In genomic region chr9:22811931-22812330, GRCm38 (mm10) we compare ENCODE assay signal across 21 mouse cellular contexts.
"Had no signal": no experiment of that assay in that cellular context is flagged by ENCODE, and none has a peak within 500 bp of the region (broad histone marks: within the 10 kb centered on the region; RNA-seq: fewer than 3 reads in every experiment).

No protein-coding gene starts in this region.

- H3K27me3 ChIP-seq: limb, embryonic 12.5 days; limb, embryonic 15.5 days; midbrain, embryonic 13.5 days; neural tube, embryonic 13.5 days had no signal

- DNase-seq: kidney, adult 18-20 months; kidney, adult 9 months; kidney, postnatal 14 days; kidney, postnatal 4 days; left cerebral cortex, postnatal 4 days; lung, embryonic 14.5 days; right cerebral cortex, postnatal 14 days; right cerebral cortex, postnatal 4 days; thymus, adult 2 months; thymus, postnatal 14 days; thymus, postnatal 4 days had no signal

- H3K9me3 ChIP-seq: limb, embryonic 12.5 days; limb, embryonic 15.5 days; midbrain, embryonic 10.5 days; midbrain, embryonic 13.5 days; neural tube, embryonic 13.5 days had no signal

- H3K4me3 ChIP-seq: limb, embryonic 12.5 days; limb, embryonic 15.5 days; midbrain, embryonic 10.5 days; midbrain, embryonic 13.5 days; myocyte; neural tube, embryonic 13.5 days had no signal

- H3K27ac ChIP-seq: limb, embryonic 12.5 days; limb, embryonic 15.5 days; macrophage; midbrain, embryonic 10.5 days; midbrain, embryonic 13.5 days; neural tube, embryonic 13.5 days; stomach, postnatal 0 days had no signal

- H3K36me3 ChIP-seq: limb, embryonic 12.5 days; limb, embryonic 15.5 days; midbrain, embryonic 10.5 days; midbrain, embryonic 13.5 days; neural tube, embryonic 13.5 days had no signal

- H3K4me1 ChIP-seq: midbrain, embryonic 10.5 days; midbrain, embryonic 13.5 days had no signal

- H3K4me2 ChIP-seq: limb, embryonic 12.5 days; limb, embryonic 15.5 days; lung, embryonic 14.5 days; midbrain, embryonic 13.5 days; neural tube, embryonic 13.5 days had no signal

- ATAC-seq: lung, postnatal 0 days; midbrain, embryonic 13.5 days; midbrain, embryonic 16.5 days had no signal

- H3K9ac ChIP-seq: limb, embryonic 12.5 days; limb, embryonic 15.5 days; lung, embryonic 14.5 days; midbrain, embryonic 13.5 days; neural tube, embryonic 13.5 days had no signal
